Mouse (Mus musculus): Measurements from ENCODE around the gene Actn1.
A peak's percentile ranks its signal among the peaks of the same experiment; 100 is the strongest.

Actn1 gene

DNA sequence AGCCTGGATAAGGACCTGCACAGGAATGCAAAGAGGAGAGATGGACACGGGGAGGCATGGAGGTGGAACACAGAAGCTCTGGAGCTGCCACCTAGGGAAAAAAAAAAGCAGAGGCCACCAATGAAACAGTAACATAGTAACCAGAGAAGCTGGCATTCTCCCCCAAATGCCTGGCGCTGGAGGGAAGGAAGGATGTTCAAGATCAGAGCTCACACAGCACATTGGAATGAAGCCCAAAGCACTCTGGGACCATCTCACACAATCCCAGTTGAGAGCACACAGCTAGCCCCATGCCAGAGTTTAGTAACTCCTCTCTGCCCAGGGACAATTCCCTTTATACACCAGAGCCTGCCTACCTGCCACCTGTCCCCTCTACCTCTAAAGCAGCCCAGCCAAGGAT is 34.1 kb downstream of the Actn1 start:
- DNase-seq (ENCODE audit: low read depth), result no peak

GRCm38 (mm10) chr12:80224241-80224731 is 35.9 kb downstream of the Actn1 start:
- no peak for DNase-seq (ENCODE audit: low read depth)

DNA sequence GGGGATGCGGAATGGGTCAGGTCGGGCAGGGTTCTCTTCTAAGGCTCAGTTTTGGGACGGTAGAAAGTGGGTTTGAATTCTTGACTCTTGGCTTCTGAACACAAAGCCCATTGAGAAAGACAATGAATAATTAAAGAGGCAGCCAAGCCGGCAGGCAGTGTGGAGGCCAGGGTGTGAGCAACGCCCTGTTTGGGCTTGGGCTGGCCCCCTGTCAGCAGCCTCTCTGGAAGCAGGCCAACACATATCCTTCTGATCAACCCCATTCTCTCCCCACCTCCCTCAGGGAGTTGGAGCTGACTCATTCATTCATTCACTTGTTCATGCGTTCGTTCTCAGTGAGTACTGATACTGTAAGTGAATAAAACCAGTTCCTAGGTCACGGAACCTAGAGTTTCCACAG is 36.7 kb downstream of the Actn1 start:
- DNase-seq (ENCODE audit: low read depth), result no peak

DNA sequence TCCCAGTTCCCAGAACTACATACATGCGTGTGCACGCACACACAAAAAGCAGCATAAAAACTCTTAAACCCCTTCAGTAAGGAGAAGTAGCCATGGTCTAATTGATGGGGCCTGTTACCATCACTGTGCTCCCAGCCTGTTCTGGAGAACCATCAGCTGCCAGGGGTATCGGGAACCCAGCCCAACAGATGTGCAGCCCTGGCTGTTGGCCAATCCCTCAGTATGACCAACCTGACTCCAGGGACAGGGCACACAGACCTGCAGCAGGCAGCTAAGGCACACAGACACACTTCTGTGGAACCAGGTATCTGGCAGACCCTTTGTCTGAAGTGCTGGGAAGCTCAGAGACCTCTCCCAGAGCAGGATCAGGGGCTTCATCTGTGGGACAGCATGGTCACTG is 37.7 kb downstream of the Actn1 start:
- DNase-seq (ENCODE audit: low read depth), result no peak

DNA sequence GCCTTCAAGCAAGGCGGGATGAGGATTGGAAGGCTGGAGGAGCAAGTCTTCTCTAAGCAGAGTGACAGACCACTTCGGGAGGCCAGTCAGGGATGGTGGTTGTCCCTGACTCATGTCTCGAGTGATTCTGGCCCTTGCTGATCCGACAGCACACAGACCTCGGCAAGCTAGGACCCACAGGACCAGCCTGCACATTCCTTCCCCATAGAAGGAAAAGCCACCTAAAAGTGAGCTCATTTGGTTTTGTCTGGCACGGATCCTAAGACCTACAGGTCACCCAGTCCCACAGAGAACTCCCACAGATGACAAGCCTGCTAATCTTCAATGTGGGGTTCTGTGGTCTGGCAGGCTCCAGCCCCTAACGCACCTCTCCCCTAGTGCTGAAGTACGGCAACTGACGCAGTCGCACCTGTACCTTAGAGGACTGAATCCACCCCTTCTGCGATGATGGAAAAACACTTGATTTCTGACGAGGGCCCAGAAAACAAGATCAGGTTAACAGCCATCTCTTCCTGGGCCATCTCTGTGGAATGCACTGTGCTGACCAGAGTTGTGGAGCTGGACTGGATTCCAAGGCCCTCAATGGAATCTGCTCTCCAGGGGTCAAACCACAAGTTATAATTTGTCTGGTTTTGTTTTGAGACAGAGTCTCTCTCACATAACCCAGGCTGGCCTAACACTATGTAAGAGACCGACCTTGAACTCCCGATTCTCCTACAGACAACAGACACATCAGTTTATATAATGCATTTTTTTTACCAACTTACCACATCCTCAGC is 39.7 kb downstream of the Actn1 start:
- no peak for DNase-seq (ENCODE audit: low read depth)

DNA sequence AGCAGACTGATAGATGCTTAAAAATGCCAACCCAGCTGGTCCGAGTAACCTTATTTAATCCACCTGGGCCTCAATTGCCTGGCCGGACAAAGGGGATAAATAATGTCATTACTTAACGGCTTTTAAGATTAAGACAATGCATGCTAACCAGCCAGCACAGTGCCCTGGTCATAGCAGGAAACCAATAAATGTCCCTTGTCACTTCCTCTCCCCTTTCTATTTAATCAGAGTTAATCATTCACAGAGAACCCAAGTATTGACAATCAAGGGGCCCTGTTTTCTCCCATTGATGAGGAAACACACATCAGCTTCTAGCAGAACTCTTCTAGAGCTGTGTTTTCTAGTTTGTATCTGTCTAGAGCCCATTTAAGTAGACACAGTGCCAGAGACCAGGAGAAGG is 41.4 kb downstream of the Actn1 start:
- DNase-seq (ENCODE audit: low read depth), result no peak

- DNase-seq (ENCODE audit: low read depth), result no peak
These were observed 42.0 kb downstream of the Actn1 start for GRCm38 (mm10) chr12:80218045-80218611.

GRCm38 (mm10) chr12:80217049-80217448 is 43.1 kb downstream of the Actn1 start:
- DNase-seq (ENCODE audit: low read depth), result no peak

GRCm38 (mm10) chr12:80216258-80216881 is 43.8 kb downstream of the Actn1 start:
- DNase-seq (ENCODE audit: low read depth), result no peak

DNA sequence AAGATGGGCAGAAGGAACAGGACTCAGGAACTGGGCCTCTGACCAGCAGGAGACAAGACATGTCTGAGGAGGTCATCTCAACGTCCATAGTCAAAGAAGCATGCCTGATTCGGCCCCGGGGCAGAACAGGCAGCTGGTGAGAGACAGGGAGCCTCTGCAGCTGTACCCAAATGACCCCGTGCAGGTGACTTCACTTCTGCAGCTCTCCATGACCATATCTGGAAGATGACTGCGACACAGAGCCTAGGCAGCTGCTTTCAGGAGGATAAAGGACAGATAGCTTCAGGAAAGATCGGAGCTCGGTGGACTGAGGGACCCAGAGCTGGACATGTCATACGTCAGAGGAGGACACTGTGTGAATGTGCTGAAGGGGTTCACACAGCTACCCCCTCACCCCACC is 46.4 kb downstream of the Actn1 start:
- DNase-seq (ENCODE audit: low read depth), result no peak

DNA sequence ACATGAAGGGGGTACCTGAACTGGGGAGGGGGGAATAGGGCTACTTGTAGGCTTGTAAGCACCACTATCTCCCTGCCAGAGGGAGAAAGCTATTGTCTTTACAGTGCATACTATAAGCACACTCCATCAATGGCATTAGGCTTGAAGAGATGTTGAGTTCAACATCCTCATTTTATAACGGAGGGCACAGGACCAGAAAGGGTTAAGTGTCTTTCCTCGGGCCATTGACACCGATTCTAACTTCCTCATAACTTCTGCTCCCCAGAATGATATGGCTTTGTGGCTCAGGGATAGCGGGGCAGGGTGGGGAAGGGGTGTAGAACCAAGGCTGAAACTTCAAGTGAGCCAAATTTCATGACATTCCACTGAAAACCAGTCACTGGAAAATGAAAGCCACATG is 46.9 kb downstream of the Actn1 start:
- DNase-seq (ENCODE audit: low read depth), result peak; percentile 28

- peak; percentile 70 for DNase-seq (ENCODE audit: low read depth)
These were observed 49.2 kb downstream of the Actn1 start for GRCm38 (mm10) chr12:80210791-80211612.

DNA sequence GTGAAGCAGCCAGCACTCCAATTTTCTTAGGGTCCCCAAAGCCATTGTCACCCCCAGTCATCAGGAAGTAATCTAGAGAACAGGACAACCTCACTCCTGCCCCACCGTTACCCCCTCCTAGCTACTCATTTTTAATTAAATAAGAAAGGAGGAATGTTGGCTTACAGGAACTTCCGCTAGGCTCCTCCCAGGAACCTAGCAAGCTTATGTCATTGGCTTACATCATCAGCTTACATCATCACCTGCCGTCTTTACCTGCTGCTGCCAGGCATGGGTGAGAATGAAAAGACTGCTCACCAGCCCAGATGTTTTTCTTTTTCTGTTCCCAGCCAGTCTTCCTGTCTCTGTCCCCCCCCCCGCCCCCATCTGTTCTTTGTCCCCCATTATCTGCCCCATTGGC is 50.3 kb downstream of the Actn1 start:
- DNase-seq (ENCODE audit: low read depth), result no peak

- DNase-seq (ENCODE audit: low read depth), result peak; percentile 51
These were observed 51.9 kb downstream of the Actn1 start for GRCm38 (mm10) chr12:80208126-80208820.

DNA sequence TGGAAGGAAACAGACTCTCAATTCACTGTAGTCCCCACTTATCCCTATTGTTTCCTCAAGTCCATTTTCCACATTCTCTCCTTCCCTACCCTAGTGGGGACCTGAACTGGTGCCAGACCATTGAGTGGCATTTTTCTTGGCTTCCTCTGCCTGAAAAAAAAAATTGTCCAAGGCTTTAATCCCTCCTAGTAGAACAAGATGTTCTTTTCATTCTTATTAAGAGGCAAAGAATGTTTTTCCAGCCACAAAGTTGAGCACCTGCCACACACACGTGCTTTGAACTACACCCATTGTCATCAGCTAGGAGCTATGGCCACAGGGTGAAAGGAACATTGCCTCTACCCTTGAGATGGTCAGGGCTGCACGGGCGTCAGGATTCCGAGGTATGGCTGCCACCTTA is 56.9 kb downstream of the Actn1 start:
- DNase-seq (ENCODE audit: low read depth), result no peak

- no peak for DNase-seq (ENCODE audit: low read depth)
These were observed 60.4 kb downstream of the Actn1 start for GRCm38 (mm10) chr12:80199738-80200137.

DNA sequence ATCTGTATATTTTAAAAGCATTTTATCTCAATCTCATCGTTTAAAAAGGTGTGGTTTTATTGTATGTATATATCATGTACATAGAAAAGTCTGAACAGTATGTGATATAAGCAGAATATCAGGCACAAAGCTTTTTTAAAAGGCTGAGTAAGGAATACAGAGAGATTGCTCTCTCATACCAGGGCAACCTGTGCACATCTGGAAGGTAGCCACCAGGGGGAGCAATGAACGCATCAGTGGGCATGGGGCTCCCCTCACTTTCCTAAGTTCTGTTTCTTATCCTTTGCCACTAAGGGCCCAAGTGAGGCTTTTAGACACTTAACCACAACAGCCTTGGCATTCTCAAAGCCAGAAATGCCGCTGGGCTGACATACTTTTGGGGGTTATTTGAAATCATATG is 61.7 kb downstream of the Actn1 start:
- DNase-seq (ENCODE audit: low read depth), result peak; percentile 81

- DNase-seq (ENCODE audit: low read depth), result peak; percentile 72
These were observed 62.8 kb downstream of the Actn1 start for GRCm38 (mm10) chr12:80197343-80197742.

DNA sequence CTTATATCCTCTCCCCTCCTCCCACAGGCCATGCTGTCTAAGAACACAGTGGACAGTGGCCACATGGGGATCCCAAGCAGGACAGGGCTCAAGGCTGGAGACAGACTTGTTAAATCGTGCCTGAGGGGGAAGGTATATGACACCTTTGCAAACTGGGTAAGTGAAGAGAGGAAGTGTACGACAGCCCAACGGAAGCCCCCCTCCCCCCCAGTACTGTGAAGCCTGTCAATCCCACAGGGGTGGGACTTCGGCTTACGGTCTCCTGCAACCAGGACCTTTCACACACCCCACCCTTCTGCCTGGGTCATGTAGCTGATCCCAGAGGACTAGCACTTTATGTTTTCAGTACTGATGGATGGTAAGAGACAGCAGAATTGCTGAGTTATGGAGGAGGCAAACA is 68.4 kb downstream of the Actn1 start:
- DNase-seq (ENCODE audit: low read depth), result no peak

DNA sequence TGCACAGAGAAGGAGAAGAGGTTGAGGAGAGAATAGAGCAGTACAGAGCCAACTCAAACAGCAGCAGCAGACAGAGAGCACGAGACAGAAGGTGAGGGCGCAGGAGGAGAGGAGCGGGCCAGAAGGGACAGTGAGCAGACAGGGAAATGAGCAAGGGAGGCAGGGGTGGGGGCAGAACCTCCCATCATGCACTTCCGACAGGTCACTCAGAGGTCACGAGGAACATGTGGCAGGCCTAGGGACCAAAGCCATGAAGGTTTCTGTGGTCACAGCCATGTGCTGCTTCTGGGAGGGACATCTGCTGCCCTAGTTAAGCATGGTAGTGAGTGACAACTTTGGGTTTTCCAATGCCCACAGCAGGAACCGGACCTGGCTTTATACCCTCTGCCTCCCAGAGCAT is 68.8 kb downstream of the Actn1 start:
- DNase-seq (ENCODE audit: low read depth), result no peak

GRCm38 (mm10) chr12:80190915-80191314 is 69.3 kb downstream of the Actn1 start:
- DNase-seq (ENCODE audit: low read depth), result no peak

DNA sequence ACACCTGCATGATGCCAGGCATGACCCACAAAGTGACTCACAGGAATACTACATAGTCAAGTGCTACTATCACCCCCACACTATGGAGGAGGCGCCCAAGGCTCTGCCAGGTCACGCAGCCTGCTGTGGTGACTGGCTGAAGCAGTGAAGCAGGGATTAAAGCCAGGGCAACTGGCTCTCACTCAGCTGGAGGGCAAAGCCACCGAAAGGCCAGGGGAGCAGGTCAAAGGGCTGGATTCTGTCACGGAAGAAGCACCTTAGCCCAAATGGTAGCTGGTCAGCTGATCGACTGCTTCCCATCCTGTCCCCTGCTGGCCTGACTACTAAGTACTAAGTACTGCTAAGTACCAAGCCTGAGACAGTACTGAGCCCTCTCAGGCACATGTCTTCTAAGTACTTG is 76.1 kb downstream of the Actn1 start:
- DNase-seq (ENCODE audit: low read depth), result no peak
